In genomic region chr12:70335176-70335575, GRCm38 (mm10) we compare ENCODE assay signal across 20 mouse cellular contexts. TPM values are rescaled to one million over a fixed set of nuclear protein-coding genes. Genes with fewer than 3 reads are reported as not detected.
DNase-seq lines count a peak whose midpoint lies in the region; TF ChIP-seq lines count a peak whose summit lies in the region.
"Had no signal": no experiment of that assay in that cellular context is flagged by ENCODE, and none has a peak within 500 bp of the region (broad histone marks: within the 10 kb centered on the region; RNA-seq: fewer than 3 reads in every experiment).

No protein-coding gene starts in this region.

- no peak for TF ChIP-seq CTCF in cerebellum, adult 2 months (IDR thresholded peaks at IDR 0.05; ENCODE audit: borderline replicate concordance, insufficient read depth, low read depth, low read length)

- no peak overlapping the region for H3K27ac ChIP-seq in cerebellum, adult 2 months (ENCODE audit: insufficient read depth, low read length)
- H3K27ac ChIP-seq: forebrain, embryonic 12.5 days; heart, embryonic 15.5 days; liver, embryonic 14.5 days; lung, embryonic 15.5 days; midbrain, embryonic 10.5 days; neural tube, embryonic 12.5 days had no signal

- intact Hi-C loops in left cerebral cortex, postnatal 4 days (cut with DNase I), result no loop called here

- WGBS in cerebellum, adult 2 months, result 14% methylated on average over 5 of the region's 5 CpGs

- peaks cover 15% of the 10 kb centered on the region for H3K4me1 ChIP-seq in cerebellum, adult 2 months (ENCODE audit: control insufficient read depth, insufficient read depth, low read length)
- H3K4me1 ChIP-seq: heart, embryonic 15.5 days; lung, embryonic 15.5 days; neural tube, embryonic 12.5 days had no signal

- H3K4me3 ChIP-seq in cerebellum, adult 2 months (replicated peaks; ENCODE audit: insufficient read depth, low read depth, low read length), result no peak overlapping the region
- H3K4me3 ChIP-seq: forebrain, embryonic 12.5 days; heart, embryonic 15.5 days; lung, embryonic 15.5 days; midbrain, embryonic 10.5 days; neural tube, embryonic 12.5 days had no signal

- no peak for TF ChIP-seq POLR2A in cerebellum, adult 2 months (IDR thresholded peaks at IDR 0.05; ENCODE audit: borderline replicate concordance, insufficient read depth, low read length)

- peak; percentile 59 for DNase-seq in left cerebral cortex, postnatal 4 days
- no peak for DNase-seq in left cerebral cortex, adult 18-20 months (ENCODE audit: low spot score in 2 of 2)
- peak; percentile 82 for DNase-seq in ZHBTc4 (ENCODE audit: low read depth, low spot score)
- DNase-seq in cerebellum, adult 2 months, result peak; percentile 50 to 68
- peak; percentile 31 to 46 for DNase-seq in cerebellum, postnatal 36 days
- DNase-seq in embryo, embryonic 9.5 days (ENCODE audit: extremely low spot score), result no peak
- no peak for DNase-seq in gastrocnemius, adult 8-10 months (ENCODE audit: low spot score in 2 of 2)
- DNase-seq: gastrocnemius, postnatal 36 days; heart, postnatal 4 days; kidney, postnatal 36 days; lung, postnatal 4 days; right cerebral cortex, adult 18-20 months; thymus, postnatal 25 days had no signal

- H3K27me3 ChIP-seq in cerebellum, adult 2 months (ENCODE audit: control insufficient read depth, insufficient read depth, low read length), result no peaks in the 10 kb centered on the region
- H3K27me3 ChIP-seq: forebrain, embryonic 12.5 days; heart, embryonic 15.5 days; lung, embryonic 15.5 days; neural tube, embryonic 12.5 days had no signal

RNA-seq across cellular contexts. Expression of gene Trim9, which starts 12.2 kb away (rescaled TPM):
- 100 to 1,000 TPM; 210 to 227 TPM for total RNA-seq in left cerebral cortex, postnatal 4 days (2021)
- total RNA-seq in left cerebral cortex, adult 18-20 months (2021), result 100 to 1,000 TPM; 344 to 385 TPM
- polyA plus RNA-seq in cerebellum, adult 2 months (2012; rRNA removed), result 130 and 145 TPM in 2 replicates
- total RNA-seq in gastrocnemius, adult 8-10 months (2022), result under 1 TPM in 3 of 4 experiments, not detected in 1; 0.10 to 0.13 (median 0.12) TPM
- total RNA-seq: monocyte, adult 5-6 weeks had no signal

Comparison
In these comparisons a context has a peak if more than half of its experiments do, and no peak if none do; other contexts are left out.
1. DNase-seq: peak in left cerebral cortex, postnatal 4 days (single experiment), ZHBTc4 (single experiment), cerebellum, adult 2 months (2 of 2) and cerebellum, postnatal 36 days (2 of 2); none in left cerebral cortex, adult 18-20 months (0 of 2), embryo, embryonic 9.5 days (single experiment) and gastrocnemius, adult 8-10 months (0 of 2).
2. RNA of gene Trim9, which starts 12.2 kb away (total RNA-seq): 344 to 385 TPM in left cerebral cortex, adult 18-20 months and 210 to 227 TPM in left cerebral cortex, postnatal 4 days; 0.10 to 0.13 TPM in gastrocnemius, adult 8-10 months; every median in the first group is over 100 times any median in the second.